Mouse (Mus musculus) embryonic fibroblast, embryonic 13.5 days (primary cell): ENCODE data around the gene Nfatc2ip. TPM values are rescaled to one million over a fixed set of nuclear protein-coding genes. Genes with fewer than 3 reads are reported as not detected.

ENCODE experiments used
- H3K27ac ChIP-seq: 2 replicates; pipeline ENCODE4 v1.5.1; 2012; ENCODE audit warnings: low read length, control low read depth, inconsistent platforms; ENCODE audit not compliant: insufficient read depth
- H3K4me1 ChIP-seq: 2 replicates; pipeline ENCODE4 v1.6.1; 2011; ENCODE audit warnings: low read length; ENCODE audit not compliant: control insufficient read depth, insufficient read depth
- H3K4me3 ChIP-seq: 2 replicates; pipeline ENCODE4 v1.5.1; 2011; ENCODE audit warnings: mild to moderate bottlenecking, control low read depth, low read length; ENCODE audit not compliant: insufficient read depth
- CTCF ChIP-seq: IDR thresholded peaks from 2 replicates; pipeline ENCODE4 v1.5.1; 2011; ENCODE audit warnings: mild to moderate bottlenecking, control low read depth, low read length, moderate library complexity, borderline replicate concordance; ENCODE audit not compliant: insufficient read depth
- POLR2A ChIP-seq: IDR thresholded peaks from 2 replicates; pipeline ENCODE4 v1.6.1; 2011; ENCODE audit warnings: low read depth, mild to moderate bottlenecking, control low read depth, low read length, moderate library complexity
- polyA plus RNA-seq: library from polyadenylated mRNA; stranded (reverse); fragments of >200 nt; gene quantifications from 2 replicates; pipeline ENCODE4 v1.2.4, GENCODE M21; 2011; ENCODE audit warnings: low read depth; ENCODE audit not compliant: missing spikeins, insufficient read length

Nfatc2ip gene
- 4.4 and 7.4 TPM in 2 replicates for polyA plus RNA-seq

- H3K4me1 ChIP-seq: no peaks in the 10 kb centered on the region
- no peak within 1 kb of the TSS for H3K27ac ChIP-seq
- peak within 1 kb of the TSS; percentile 84 for H3K4me3 ChIP-seq
- TF ChIP-seq CTCF: no peak
- peak; percentile 91 for TF ChIP-seq POLR2A
Measured at GRCm38 (mm10) chr7:126396298-126397119, at the start of gene Nfatc2ip. Gene Nfatc2ip, minus strand, starts transcription at chr7:126396737.

GRCm38 (mm10) chr7:126446217-126446616 lies 49.7 kb upstream of the Nfatc2ip start:
- H3K4me3 ChIP-seq: no peak overlapping the region
- no peak overlapping the region for H3K27ac ChIP-seq
- H3K4me1 ChIP-seq: no peaks in the 10 kb centered on the region
- TF ChIP-seq POLR2A (no peak), CTCF (no peak)

GRCm38 (mm10) chr7:126445104-126445815 lies 48.7 kb upstream of the Nfatc2ip start:
- TF ChIP-seq CTCF (no peak), POLR2A (no peak)
- no peaks in the 10 kb centered on the region for H3K4me1 ChIP-seq
- no peak overlapping the region for H3K4me3 ChIP-seq
- no peak overlapping the region for H3K27ac ChIP-seq

GRCm38 (mm10) chr7:126444536-126444935 lies 48.0 kb upstream of the Nfatc2ip start:
- no peak overlapping the region for H3K4me3 ChIP-seq
- no peak overlapping the region for H3K27ac ChIP-seq
- TF ChIP-seq CTCF (no peak), POLR2A (no peak)
- H3K4me1 ChIP-seq: no peaks in the 10 kb centered on the region

GRCm38 (mm10) chr7:126443997-126444396 lies 47.5 kb upstream of the Nfatc2ip start:
- TF ChIP-seq CTCF (no peak), POLR2A (no peak)
- no peak overlapping the region for H3K4me3 ChIP-seq
- H3K4me1 ChIP-seq: no peaks in the 10 kb centered on the region
- H3K27ac ChIP-seq: no peak overlapping the region

GRCm38 (mm10) chr7:126440134-126440533 lies 43.6 kb upstream of the Nfatc2ip start:
- Histone ChIP-seq H3K4me1 (no peaks in the 10 kb centered on the region), H3K27ac (no peak overlapping the region), H3K4me3 (no peak overlapping the region)
- TF ChIP-seq CTCF: no peak

GRCm38 (mm10) chr7:126436851-126437250 lies 40.3 kb upstream of the Nfatc2ip start:
- no peak overlapping the region for H3K4me3 ChIP-seq
- TF ChIP-seq POLR2A: no peak
- TF ChIP-seq CTCF: peak; percentile 80; the same call in 1 of the 2 replicates
- H3K27ac ChIP-seq: no peak overlapping the region
- no peaks in the 10 kb centered on the region for H3K4me1 ChIP-seq

GRCm38 (mm10) chr7:126435801-126436200 lies 39.3 kb upstream of the Nfatc2ip start:
- no peak overlapping the region for H3K4me3 ChIP-seq
- no peak for TF ChIP-seq POLR2A
- no peak for TF ChIP-seq CTCF

GRCm38 (mm10) chr7:126434726-126435125 lies 38.2 kb upstream of the Nfatc2ip start:
- H3K27ac ChIP-seq: no peak overlapping the region

More at GRCm38 (mm10) chr7:126435801-126436200, 39.3 kb upstream of the Nfatc2ip start:
- Histone ChIP-seq H3K4me1 (no peaks in the 10 kb centered on the region), H3K27ac (no peak overlapping the region)

GRCm38 (mm10) chr7:126430167-126430566 lies 33.6 kb upstream of the Nfatc2ip start:
- no peak overlapping the region for H3K27ac ChIP-seq
- no peak overlapping the region for H3K4me3 ChIP-seq
- H3K4me1 ChIP-seq: no peaks in the 10 kb centered on the region
- TF ChIP-seq POLR2A: no peak
- no peak for TF ChIP-seq CTCF

More at GRCm38 (mm10) chr7:126434726-126435125, 38.2 kb upstream of the Nfatc2ip start:
- no peaks in the 10 kb centered on the region for H3K4me1 ChIP-seq
- H3K4me3 ChIP-seq: no peak overlapping the region
- TF ChIP-seq CTCF (no peak), POLR2A (no peak)
